Mouse (Mus musculus): ENCODE measurements at regions not wholly inside any gene's neighbourhood (a gene's known extent, or its start where the extent isn't known, plus 50 kb on each side); places are given as distances from the start of the nearest gene placed in this dataset.
"Not testable (repeated sequence)": the region's sequence is repeated elsewhere in the genome, so short reads cannot be mapped to it uniquely, and the experiment has no call there.

DNA sequence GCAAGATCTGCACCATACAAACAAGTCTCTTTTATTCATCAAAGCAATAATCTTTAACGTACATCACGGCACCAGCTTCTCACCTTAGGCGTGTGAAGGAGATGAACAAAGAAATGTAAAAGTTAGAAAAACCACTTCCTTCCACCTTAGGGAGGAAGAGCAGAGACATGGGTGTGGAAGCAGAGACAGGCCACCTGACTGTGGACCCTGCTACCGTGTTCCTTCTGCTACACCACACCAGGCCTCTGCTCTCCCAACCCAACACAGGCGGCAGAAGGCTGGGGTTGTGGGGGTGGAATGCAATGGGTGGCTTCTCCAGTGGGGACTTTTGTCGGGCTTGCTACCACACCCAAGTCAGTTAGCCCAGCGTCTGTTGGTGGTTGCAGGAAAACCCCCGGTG is 540.2 kb upstream of the Gm10131 start:
- no peak for DNase-seq (ENCODE audit: low spot score in 2 of 2)

DNA sequence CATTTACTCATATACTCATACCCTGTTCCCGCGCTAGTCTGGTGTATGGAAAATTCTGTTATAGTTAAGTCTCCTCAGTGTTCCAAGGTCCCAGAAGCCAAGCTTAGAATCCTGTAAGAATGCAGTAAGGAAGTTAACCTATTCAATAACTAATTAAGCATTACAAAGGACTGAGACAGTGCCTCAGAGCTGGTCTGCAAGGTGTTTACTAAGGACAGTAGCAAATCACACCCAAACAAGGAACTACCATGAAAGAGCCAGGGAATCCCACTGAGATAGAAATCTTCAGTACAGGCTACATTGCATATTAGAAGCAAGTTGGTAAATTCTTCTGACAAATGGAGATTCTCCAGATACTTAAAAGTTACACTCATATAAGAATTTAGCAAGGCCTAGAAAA is 516.7 kb upstream of the Gm10131 start:
- DNase-seq (ENCODE audit: low spot score in 2 of 2): not testable (repeated sequence)

DNA sequence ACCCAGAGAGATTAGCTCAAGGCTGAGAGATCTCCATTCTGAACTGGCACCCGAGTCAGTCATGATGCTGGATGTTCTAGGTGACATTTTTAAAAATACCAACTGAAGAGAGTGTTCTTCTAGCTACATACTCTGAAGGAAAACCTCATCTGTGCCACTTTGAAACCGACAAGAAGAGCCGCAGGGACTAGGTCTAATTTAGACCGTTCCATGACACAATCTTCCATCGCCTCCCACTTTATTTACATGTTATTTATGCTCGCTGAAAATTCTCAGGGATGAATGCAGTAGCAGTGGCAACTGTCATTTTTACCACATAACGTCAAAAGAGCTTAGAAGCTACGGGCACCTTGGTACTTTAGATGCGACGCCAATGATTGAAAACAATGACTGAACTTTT is 514.1 kb upstream of the Gm10131 start:
- DNase-seq (ENCODE audit: low spot score in 2 of 2): no peak

DNA sequence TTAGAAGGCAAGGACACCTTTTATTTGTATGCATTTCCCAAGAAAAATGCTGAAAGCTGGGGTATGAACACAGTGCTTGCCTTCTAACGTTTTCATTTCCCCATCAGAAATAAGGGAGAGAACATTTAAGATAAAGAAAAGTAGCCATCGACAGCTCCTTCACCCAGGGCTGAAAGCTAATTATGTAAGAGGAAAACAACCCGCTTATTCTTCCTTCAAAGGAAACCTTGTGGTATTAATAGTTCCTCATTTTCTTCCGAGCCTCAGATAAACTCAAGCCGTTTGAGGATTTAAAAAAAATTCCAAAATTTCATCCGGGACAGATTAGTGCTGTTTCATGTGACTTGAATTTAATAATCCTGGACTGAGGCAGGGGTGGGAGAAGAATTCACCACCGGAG is 512.2 kb upstream of the Gm10131 start:
- no peak for DNase-seq (ENCODE audit: low spot score in 2 of 2)

DNA sequence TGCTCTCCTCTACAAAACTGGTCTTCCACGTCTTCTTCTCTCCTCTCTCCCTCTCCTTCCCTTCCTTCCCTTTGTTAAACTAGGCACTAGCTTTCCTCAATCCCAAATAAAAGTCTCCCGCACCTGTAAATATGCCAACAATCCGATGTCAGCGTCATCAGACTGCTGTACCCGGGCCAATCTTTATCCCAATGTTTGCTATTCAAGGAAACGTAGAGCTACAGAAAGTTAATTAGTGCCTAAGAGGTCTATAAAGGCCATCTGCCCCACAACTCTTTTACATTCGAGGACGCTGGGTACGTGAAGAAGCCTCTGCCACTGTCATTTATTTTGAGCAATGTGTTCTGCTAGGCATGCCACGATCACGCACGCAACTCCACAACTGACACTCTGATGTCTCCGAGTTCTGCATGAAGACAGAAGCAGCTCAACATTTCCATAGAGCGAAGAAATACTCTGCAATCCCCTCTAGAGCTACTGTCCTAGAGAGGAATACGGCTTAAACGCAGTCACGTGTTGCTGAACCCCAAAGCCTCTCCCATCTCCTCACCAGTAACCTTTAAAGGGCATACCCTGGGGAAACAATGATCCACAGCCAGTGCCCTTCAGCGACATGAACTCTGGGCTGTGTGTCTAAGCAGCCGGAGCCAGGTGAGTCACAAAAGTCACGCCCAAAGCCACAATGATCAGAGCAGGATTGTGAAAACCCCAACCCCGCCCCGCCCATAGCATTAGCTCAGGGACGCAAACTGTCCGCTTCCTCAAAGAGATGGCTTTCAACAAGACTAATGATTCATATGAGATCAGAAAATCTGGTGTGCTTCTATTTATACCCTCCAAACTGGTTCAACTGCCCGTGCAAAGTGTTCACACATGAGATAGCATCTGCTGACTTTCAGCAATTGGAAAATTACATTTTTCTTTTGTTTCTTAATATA is 510.9 kb upstream of the Gm10131 start:
- DNase-seq (ENCODE audit: low spot score in 2 of 2): no peak

DNA sequence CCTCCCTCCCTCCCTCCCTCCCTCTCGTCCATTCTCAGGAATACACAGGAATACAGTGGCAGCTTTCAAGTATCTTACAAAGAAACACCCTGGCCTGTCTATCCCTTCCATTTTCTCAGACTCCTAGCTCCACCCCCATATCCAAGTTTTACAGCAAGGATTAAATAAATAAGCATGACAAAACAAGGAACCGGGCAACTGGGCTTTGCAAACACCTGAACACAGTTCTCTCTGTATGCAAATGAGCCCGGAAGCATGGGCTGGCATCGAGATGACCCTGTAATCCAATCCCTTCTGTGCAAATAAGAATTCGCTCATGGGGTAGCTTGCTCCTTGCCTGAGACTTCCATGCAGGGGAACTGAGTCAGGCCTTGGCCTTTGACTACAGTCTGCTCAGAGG is 506.5 kb upstream of the Gm10131 start:
- no peak for DNase-seq (ENCODE audit: low spot score in 2 of 2)

DNA sequence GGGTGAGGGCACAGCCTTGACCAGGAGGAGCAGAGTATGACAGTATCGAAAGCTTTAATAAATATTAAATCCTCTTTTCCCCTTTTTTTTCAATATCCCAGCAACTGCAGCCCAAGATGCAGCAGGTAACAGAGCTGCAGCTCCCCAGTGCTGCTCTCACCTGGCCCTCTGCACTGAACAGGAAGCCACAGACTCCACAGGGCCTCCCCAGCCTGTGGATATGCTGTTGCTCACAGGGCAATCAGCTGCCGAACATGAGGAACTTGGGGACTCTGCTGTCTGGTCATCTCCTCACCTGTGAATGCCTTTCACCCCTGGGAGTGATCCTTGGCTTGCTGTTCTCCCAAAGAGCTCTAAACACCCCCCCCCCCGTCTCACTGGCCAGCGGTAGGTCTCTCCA is 503.4 kb upstream of the Gm10131 start:
- DNase-seq (ENCODE audit: low spot score in 2 of 2): no peak

DNA sequence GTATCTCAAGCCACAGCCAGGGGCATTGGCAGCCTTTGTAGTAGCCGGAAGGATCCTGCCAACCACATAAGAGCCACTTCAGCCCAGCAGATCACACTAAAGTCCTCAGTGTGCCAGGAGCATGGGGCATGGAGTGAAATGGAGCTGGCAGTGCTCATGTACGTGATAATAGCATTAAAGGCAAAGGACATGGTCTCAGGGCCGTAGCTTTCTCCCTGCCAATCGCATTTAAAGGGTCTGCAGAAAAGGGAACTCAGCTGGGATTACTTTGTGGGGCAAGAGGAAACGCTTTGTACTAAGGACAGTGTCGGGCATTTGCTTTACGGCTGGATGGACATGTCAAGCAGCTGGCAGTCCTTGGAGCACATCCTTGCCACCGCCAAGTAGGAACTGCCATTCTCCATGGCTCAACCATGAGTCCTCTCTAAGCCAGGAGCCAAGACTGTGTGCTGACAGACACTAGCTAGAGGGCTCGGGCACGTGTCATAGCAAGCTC is 502.5 kb upstream of the Gm10131 start:
- DNase-seq (ENCODE audit: low spot score in 2 of 2): peak in 1 of 2 experiments; percentile 68

DNA sequence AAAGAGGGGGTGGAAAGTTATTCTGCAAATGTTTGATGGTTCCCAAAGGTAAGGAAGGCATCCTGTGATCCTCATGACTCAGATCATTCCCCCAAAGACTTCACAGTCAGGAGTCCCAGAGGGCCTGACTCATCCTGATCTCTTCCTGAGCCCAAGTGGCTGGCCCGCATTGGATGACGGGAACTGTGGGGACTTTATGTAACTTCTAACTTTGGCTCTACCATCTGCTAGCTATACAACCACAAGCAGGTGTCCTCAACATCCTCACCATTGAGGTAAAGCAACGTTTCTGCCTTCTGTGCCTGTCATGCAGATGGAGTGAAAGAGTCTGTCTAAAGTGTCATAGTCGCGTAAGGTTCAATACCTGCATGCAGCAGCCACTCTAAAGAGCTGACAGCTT is 501.6 kb upstream of the Gm10131 start:
- no peak for DNase-seq (ENCODE audit: low spot score in 2 of 2)

DNA sequence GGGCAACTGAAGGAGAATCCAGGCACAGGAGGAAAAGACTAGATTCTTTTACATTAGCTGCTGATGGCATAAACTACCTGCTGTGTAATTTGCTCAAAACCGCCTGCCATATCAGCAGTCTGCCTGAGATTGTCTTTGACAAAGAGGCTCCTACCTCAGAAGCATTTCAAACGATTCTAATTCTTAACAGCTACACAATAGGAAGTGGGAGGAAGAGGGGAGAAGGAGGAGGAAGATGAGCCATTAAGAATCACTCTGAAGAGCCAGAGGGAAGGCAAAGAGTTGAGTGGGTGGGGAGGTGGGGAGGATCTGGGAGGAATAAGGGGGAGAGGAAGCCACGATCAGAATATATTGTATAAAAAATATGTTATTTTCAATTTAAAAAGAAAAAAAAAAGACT is 500.9 kb upstream of the Gm10131 start:
- DNase-seq (ENCODE audit: low spot score in 2 of 2): no peak

DNA sequence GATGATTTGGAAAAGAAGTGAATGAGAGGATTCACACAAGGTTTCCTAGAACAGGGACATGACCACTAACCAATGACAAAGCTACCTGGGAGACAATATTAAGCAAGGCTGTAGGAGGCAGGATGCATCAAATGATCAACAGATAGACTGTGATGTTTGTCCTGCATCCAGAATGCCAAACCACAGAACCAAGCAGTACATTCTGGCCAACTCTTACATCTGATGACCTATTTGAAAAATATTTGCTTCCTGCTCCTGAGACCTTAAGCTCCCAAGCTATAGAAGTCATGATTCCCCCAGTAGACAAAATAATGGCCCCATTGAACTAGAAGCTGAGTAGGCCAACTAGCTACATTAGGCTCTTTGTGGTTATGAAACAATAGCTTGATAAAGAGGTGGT is 498.6 kb upstream of the Gm10131 start:
- no peak for DNase-seq (ENCODE audit: low spot score in 2 of 2)

DNA sequence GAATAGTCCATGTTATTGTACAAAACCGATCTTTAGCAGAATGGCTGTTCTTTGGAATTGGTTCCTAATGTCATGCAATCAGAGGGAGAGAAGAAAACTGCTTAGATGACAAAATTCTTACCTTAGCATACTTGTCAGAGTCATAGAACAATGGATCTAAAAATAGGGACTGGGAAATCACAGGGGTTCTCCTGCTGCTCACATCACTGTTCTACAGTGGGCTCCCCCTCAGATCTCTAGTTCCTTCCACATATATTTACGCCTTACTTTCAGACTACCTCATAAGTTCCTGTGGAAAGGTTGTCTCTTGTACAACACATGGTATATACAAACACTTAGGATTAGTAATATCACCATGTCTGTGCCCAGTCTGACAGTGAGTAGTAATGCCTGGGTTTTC is 495.9 kb upstream of the Gm10131 start:
- DNase-seq (ENCODE audit: low spot score in 2 of 2): no peak

DNA sequence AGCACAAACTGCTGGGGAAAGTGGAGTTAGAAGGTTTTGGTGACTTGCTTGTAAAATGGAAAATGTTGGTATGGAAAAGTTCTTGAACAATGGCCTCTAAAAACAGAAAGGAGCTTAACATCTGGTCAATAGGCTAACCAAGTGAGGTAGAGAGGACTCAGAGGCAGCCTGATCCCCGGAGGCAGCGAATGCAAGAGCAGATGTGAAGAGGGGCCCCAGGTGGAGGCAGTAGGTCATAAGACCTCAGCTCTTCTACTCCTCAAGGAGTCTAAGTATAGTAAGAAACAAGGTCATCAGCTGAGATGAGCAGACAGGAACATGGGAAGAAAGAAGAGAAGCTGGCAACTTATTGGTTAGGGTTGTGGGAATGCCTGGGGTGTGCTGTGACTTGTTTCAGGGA is 493.5 kb upstream of the Gm10131 start:
- DNase-seq (ENCODE audit: low spot score in 2 of 2): no peak

DNA sequence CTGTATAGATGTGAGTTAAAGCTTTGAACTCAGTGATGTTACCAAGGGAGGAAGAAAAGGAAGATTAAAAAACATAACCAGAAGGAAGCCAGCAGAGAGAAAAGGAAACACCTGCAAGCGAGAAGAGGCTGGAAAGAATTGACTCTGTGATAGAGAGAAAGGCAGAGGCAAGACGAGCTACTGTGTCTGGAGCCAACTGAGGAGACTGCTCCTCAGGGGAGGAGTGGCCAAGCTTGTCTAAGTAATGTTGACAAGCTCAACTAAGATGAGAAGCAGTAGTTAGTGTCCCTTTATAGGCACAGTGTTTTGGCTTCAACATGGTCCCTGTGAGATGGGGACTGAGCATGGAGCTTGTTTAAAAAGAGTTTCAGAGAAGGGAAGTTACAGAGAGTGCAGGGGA is 493.0 kb upstream of the Gm10131 start:
- DNase-seq (ENCODE audit: low spot score in 2 of 2): no peak

DNA sequence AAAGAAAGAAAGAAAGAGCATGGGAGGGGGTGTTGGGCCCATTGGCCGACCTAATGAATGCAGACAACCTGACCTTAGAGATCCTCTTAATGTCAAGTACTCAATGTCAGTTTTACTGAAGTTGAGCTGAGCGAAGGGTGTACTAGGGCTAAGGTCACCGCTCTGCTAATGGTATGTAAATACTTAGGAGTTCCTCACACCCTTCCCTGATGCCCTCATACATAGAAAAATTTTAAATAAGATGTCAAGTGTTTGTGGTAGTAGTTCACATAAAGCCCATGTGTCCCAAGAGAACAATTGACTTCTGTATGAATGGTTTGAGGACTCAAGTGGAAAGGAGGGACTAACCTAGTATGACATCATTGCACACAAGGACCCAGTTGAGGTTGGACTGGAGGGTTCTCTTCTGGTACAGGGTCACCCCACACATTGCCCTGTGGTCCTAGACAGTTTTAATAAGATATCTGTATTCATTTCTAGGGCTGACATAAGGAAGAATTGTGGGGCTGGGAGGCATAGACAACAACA is 490.0 kb upstream of the Gm10131 start:
- DNase-seq (ENCODE audit: low spot score in 2 of 2): no peak

DNA sequence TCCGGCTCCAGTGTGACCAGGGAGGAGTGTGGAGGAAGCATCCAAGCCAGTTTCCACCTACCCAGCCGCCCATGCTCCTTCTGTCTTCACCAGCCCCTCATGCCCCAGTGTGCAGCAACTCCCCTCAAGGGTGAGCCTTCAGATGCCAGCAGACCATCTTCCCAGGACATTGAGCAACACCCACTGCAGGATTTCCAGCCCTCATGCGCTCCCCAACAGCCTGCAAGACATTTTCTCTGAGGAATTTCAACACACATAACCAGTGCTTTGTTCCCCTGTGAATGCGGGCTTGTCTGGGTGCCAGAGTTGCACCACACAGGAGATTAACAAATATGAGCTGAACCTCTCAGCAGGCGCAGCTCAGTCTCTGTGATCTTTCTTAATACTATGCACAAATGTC is 489.3 kb upstream of the Gm10131 start:
- DNase-seq (ENCODE audit: low spot score in 2 of 2): no peak

DNA sequence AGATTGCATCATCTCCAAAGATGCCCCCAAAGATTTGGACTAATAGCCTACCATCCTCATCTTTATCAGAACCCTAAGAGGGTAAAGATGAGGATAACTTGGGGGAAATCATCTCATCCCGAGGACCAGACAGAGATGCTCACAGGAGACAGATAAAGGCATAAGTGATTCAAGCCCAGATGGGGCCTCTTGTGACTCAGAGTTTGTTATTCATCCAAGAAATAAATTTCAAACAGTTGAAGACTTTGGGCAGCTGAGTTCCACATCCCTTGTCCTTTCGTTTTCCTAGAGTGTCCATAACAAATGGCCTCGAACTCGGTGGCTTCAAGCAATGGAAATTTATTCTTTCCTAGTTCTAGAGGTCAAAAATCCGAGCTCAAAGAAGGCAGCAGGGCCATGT is 485.1 kb upstream of the Gm10131 start:
- DNase-seq (ENCODE audit: low spot score in 2 of 2): no peak

DNA sequence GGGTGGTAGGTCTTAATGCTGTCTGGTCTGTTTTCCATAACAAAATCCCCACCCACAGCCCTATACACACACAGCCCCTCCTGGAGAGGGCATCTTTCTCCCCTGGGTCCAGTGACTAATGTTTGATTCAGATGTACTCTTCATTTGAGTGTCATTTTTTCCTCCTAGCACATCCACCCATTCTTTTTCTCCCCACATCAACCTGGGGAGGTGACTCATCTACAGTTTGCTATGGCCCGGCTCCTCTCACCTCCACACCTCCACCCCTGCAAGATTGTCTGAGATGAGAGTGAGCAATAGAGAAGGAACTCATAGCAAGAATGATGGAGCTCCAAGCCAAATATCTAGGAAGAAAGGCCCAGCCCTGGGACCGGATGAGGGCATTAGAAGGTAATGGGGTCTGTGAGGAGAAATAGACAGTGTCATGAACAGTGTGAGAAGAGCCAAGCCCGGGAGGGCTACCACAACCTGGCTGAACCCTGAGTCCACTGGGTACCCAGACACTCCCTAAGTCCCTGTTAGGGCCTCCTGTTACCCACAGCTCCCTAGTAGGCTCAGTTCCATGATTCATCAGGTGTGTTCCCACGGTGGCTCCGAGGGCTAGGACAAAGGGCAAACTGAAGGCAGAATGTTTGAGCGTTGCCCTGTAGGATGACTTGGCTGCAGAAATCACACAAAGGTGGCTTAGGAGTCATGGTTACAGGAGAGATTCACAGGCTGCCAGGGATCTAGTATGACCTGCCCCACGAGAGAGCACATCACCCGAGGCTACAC is 479.6 kb upstream of the Gm10131 start:
- no peak for DNase-seq (ENCODE audit: low spot score in 2 of 2)

DNA sequence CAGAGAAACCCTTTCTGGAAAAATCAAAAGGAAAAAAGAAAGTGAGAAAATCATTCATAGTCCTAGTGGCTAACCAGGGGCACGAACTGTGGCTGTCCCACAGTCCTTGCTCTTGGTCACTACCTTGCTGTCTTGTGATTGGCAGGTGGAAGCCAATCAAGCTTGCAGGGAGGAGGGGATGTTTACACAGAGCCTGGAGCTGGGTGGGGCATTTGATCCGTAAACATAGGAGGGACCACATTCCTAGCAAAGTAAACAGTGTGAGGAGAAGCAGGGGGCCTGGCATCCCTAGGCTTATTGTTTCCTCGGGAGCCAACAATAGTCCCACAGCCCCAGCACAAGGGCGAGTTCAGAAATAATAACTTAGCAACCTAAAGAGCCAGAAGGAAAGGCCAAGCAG is 466.5 kb upstream of the Gm10131 start:
- DNase-seq (ENCODE audit: low spot score in 2 of 2): no peak

DNA sequence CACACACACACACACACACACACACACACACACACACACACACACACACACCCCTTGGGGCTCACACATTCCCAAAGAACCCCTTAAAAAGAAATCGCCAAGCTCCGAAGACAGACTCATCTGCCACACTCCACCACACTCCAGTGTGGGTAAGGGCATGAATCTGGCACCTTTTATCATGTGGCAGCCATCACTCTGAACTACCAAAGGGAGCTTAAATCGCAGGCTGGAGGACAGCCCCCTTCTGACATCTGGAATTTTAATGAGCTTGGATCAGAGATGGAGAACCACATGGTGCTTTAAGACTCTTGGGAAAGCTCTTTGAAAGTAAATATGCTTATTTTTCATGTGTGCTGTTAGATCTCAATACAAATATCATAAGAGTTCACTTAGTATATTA is 462.5 kb upstream of the Gm10131 start:
- no peak for DNase-seq (ENCODE audit: low spot score in 2 of 2)

DNA sequence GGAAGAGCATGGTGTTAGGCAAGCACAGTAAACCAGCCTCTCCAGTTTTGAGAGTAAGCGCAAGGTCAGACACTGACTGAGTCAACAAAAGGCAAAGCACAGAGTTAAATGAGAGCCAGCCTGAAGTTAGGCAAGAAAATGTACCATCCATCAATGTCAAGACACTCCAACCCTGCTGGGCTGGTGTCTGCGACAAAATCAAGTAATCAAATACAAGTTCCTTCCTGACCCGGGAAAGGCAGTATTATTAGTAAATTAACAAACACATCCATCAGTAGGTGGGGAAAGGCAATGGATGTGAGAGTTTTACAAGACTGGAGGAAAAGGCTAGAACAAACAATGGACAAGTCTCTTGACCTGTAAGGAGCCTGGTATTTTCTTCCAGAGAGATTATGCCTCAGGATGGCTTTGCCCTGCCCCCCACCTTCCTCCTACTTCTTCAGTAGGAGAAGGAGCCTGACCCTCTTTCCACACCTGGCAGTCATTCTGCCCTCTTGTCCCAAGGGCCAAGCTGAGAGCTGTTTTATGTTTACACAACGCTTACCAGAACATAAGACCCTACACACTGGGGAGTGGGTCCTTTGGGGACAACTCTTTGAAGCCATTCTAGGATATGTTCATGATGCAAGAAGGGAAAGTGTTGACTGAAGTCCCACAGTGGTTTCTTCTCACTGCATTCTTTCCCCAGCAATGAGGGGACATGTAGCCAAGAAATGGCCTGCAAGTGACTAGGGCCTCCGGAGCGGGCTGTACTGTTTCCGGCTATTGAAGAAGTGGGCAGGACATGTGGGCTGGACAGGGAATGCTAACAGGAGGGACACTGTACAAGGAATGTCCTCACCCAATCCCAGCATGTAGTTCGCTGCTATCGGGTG is 461.7 kb upstream of the Gm10131 start:
- DNase-seq (ENCODE audit: low spot score in 2 of 2): no peak

DNA sequence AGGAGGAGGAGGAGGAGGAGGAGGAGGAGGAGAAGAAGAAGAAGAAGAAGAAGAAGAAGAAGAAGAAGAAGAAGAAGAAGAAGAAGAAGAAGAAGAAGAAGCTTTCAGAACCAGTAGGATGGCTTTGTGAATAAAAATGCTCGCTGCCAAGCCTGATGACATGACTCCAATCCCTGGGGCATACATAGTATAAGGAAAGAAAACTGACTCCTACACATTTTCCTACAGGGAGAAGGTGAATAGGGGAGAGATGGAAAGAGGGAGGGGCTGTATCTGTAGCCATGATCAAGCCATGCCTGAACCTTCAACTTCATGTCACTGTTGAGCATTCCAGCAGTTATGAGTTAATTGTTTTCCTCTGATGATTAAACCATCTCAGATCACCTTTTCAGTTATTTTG is 460.2 kb upstream of the Gm10131 start:
- no peak for DNase-seq (ENCODE audit: low spot score in 2 of 2)
